Mouse (Mus musculus): ENCODE data around the gene Xpnpep2. TPM values are rescaled to one million over a fixed set of nuclear protein-coding genes. Genes with fewer than 3 reads are reported as not detected.

Gene Xpnpep2
- polyA plus RNA-seq, 1 experiment from 2014 or later = 2.6 TPM

DNA sequence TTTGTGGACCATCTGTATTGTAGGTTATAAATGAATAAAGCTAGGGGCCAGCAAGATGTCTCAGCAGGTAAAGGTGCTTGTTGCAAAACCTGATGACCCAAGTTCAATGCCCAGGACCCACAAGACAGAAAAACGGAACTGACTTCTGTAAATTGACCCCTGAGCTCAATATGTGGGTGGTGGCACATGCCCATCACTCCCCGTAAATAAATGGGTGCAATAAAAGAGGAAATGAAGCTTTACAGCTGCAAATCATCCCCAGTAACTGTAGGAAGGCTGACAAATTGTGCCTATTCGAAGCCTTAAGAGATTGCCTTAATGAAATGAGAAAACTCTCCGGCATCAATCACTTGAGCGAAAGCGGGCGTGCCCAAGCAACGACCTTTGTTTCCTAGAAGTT, 11.9 kb upstream of the Xpnpep2 start:
- no peak overlapping the region for H3K27ac ChIP-seq
- no peaks in the 10 kb centered on the region for H3K9me3 ChIP-seq (replicated peaks)
- 47% methylated on average over 8 of the region's 8 CpGs for WGBS
- H3K4me1 ChIP-seq = no peaks in the 10 kb centered on the region
- no peaks in the 10 kb centered on the region for H3K36me3 ChIP-seq
- no peak overlapping the region for H3K4me3 ChIP-seq
- peaks cover 43% of the 10 kb centered on the region for H3K27me3 ChIP-seq (ENCODE audit: low read depth, poor library complexity, severe bottlenecking)
- DNase-seq (ENCODE audit: low spot score) = no peak

DNA sequence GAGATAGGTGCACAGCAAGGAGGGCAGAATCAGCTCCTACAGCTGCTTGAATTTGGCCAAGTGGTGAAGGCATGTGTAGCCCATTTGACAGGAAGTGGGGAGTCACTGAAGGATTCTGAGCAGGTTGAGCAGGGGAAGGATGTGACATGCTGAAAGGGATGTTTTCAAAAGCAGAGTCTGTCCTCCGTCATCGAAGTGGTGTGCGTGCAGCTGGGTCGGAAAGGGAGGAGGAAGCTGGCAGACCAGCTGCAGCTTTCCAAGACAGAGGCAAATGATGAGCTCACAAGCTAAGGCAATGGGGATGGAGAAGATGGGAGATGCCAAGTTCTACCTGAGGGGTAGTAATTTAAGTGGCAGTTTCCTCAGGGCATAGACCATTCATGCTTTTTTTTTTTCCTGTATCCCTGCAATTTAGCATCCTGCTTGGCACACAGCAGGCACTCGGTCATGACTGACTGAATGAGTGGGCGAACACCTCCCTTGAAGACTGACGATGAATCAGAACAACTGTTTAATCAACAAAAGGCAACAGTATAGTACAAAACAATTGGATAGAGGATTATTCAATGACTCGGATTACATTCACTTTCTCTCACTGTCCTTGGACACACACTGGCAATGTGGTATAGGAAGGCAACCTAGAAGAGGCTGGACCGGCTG, 9.9 kb upstream of the Xpnpep2 start:
- H3K27ac ChIP-seq = no peak overlapping the region
- WGBS = 81% methylated on average over 9 of the region's 9 CpGs
- no peak overlapping the region for H3K4me3 ChIP-seq
- no peaks in the 10 kb centered on the region for H3K4me1 ChIP-seq
- H3K36me3 ChIP-seq = no peaks in the 10 kb centered on the region
- H3K27me3 ChIP-seq (ENCODE audit: low read depth, poor library complexity, severe bottlenecking) = peaks cover 45% of the 10 kb centered on the region
- no peaks in the 10 kb centered on the region for H3K9me3 ChIP-seq (replicated peaks)
- DNase-seq (ENCODE audit: low spot score) = no peak

DNA sequence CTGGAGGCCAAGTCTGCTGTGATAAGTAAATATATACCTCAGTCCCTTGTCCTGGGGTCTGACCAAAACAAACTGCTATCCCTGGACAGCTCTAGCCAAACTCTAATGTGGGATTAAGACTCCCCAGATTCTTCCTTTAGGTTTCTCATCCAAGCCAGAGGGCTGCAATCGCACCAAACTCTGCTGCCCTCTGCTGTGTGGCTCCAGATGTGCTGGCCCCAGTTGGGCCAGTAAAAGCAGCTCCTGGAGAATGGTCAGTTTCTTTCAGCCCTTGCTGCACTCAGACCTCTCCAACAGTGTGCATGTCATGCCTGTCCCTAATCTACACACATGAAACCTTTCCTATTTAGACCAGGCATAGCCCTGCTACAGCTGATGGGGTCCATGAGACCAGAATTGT, 8.7 kb upstream of the Xpnpep2 start:
- H3K27me3 ChIP-seq (ENCODE audit: low read depth, poor library complexity, severe bottlenecking) = peaks cover 49% of the 10 kb centered on the region
- no peaks in the 10 kb centered on the region for H3K4me1 ChIP-seq
- 9% methylated on average over 1 of the region's 1 CpGs for WGBS
- H3K27ac ChIP-seq = no peak overlapping the region
- H3K4me3 ChIP-seq = no peak overlapping the region
- H3K36me3 ChIP-seq = no peaks in the 10 kb centered on the region
- DNase-seq (ENCODE audit: low spot score) = no peak
- no peaks in the 10 kb centered on the region for H3K9me3 ChIP-seq (replicated peaks)

DNA sequence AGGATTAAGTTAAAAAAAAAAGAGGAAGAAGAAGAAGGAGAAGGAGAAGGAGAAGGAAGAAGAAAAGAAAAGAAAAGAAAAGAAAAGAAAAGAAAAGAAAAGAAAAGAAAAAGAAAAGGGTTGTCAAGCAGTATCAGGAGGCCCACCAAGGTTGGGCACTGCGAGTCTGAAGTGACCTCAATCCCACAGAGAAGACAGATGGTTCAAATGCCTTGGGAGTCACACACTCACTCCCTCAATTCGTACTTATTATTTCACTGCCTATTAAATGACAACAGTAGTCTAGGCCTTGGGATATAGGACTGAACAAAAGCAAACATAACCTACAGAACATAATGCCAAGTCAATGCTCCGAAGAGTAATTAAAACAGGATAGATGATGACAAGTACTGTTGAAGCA, 5.3 kb upstream of the Xpnpep2 start:
- DNase-seq (ENCODE audit: low spot score) = no peak
- WGBS = 94% methylated on average over 3 of the region's 3 CpGs
- H3K9me3 ChIP-seq (replicated peaks) = no peaks in the 10 kb centered on the region
- H3K36me3 ChIP-seq = no peaks in the 10 kb centered on the region
- H3K27me3 ChIP-seq (ENCODE audit: low read depth, poor library complexity, severe bottlenecking) = peaks cover 34% of the 10 kb centered on the region
- H3K4me3 ChIP-seq = no peak overlapping the region
- peaks cover 4% of the 10 kb centered on the region for H3K4me1 ChIP-seq
- no peak overlapping the region for H3K27ac ChIP-seq

DNA sequence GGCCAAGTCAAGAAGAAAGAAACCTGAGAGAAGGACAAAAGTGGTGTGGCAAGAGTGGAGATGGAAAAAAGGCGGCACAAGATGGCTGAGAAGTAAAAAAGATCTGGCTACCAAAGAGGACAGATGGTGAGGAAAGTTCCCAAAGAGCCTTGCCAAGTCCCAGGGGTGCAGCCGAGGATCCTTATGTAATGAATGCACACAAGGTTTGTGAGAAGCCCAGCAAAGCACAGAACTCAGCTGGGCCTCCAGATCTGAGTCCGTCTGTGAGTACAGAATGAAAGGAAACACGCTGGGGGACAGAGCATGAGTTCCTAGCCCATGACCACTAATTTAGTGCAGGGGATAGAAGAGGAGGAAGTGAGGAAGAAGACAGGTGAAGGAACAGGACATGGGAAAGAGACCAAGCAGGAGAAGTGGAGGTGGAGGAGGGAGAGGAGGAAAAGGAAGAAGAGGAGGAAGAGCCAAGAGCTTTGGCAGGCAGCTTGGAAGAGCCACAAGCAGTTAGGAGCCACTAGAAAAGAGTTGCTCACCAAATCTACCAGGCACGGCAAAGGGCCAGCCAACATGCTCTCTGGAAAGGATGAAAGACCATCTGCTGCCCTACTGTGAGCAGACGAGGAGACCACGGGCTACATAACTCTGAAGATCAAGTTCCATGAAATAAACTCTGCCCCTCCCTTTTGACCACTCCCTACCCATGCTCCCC, 3.6 kb upstream of the Xpnpep2 start:
- Histone ChIP-seq H3K9me3 (replicated peaks) (no peaks in the 10 kb centered on the region), H3K4me3 (no peak overlapping the region), H3K4me1 (peaks cover 14% of the 10 kb centered on the region), H3K36me3 (no peaks in the 10 kb centered on the region), H3K27ac (no peak overlapping the region), H3K27me3 (ENCODE audit: low read depth, poor library complexity, severe bottlenecking) (peaks cover 36% of the 10 kb centered on the region)
- 82% methylated on average over 7 of the region's 7 CpGs for WGBS
- no peak for DNase-seq (ENCODE audit: low spot score)

DNA sequence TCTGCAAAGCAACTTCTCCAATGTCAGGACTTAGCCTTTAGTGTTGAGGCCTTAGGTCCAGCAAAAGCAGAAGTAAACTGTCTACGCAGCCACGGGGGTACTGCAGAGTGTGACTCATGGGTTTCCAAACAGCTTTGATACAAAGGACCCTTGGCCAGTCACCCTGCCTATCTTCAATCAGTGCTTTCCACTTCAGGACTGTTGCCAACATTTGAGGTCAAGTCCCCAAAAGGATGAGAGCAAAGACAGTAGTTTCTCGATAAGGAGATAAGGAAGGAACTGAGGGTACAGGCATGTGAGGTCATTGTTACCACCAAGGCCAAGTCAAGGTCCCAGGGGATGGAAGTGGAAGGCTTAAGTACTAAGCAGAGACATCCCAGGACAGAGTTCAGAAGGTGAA, 2.3 kb upstream of the Xpnpep2 start:
- DNase-seq (ENCODE audit: low spot score) = no peak
- H3K27me3 ChIP-seq (ENCODE audit: low read depth, poor library complexity, severe bottlenecking) = peaks cover 31% of the 10 kb centered on the region
- no peak overlapping the region for H3K4me3 ChIP-seq
- H3K9me3 ChIP-seq (replicated peaks) = no peaks in the 10 kb centered on the region
- no peaks in the 10 kb centered on the region for H3K36me3 ChIP-seq
- peaks cover 14% of the 10 kb centered on the region for H3K4me1 ChIP-seq
- no peak overlapping the region for H3K27ac ChIP-seq
- WGBS = 91% methylated on average over 3 of the region's 3 CpGs

DNA sequence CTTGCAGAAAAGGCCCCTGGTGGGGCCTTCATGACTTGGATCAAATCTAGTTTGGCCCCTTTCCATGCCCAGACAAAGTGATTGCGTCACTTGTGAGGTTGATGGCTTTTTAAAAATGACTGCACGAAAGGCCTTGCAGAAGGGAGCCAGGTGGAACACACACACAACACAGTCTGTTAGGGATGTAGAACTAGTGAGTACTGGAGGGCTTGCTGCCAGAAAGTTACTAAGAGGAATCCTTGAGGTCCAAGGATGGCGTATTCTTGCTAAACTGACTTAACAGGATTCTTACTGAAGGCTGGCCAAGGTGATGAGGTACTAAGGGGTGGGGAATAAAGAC, 761 bp downstream of the Xpnpep2 start:
- no peak for DNase-seq (ENCODE audit: low spot score)
- Histone ChIP-seq H3K9me3 (replicated peaks) (no peaks in the 10 kb centered on the region), H3K4me3 (no peak overlapping the region), H3K36me3 (no peaks in the 10 kb centered on the region), H3K27ac (peak overlapping the region; percentile 68), H3K27me3 (ENCODE audit: low read depth, poor library complexity, severe bottlenecking) (peaks cover 35% of the 10 kb centered on the region), H3K4me1 (peaks cover 14% of the 10 kb centered on the region)
- 94% methylated on average over 3 of the region's 3 CpGs for WGBS

DNA sequence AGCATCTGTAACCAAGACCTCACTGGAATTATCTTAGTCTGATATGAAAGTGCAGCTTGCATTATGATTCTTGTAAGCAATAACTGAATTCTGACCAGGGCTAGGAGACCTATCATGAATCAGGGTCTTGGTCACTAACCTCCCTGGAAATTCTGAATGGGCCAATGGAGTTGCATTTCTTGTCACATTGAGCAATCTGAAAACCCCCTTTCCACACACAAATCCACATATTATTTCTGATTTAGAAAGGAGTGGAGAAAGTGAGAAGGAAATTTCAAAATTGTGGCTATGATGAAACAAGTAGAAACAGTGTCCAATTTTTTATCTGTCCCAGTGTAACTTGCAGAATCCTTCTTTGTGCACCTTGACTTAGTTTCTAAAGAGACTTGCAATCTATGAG, 10.8 kb downstream of the Xpnpep2 start:
- no peak overlapping the region for H3K4me3 ChIP-seq
- H3K36me3 ChIP-seq = no peaks in the 10 kb centered on the region
- H3K27ac ChIP-seq = no peak overlapping the region
- no peaks in the 10 kb centered on the region for H3K4me1 ChIP-seq
- DNase-seq (ENCODE audit: low spot score) = no peak
- no peaks in the 10 kb centered on the region for H3K9me3 ChIP-seq (replicated peaks)
- peaks cover 39% of the 10 kb centered on the region for H3K27me3 ChIP-seq (ENCODE audit: low read depth, poor library complexity, severe bottlenecking)

DNA sequence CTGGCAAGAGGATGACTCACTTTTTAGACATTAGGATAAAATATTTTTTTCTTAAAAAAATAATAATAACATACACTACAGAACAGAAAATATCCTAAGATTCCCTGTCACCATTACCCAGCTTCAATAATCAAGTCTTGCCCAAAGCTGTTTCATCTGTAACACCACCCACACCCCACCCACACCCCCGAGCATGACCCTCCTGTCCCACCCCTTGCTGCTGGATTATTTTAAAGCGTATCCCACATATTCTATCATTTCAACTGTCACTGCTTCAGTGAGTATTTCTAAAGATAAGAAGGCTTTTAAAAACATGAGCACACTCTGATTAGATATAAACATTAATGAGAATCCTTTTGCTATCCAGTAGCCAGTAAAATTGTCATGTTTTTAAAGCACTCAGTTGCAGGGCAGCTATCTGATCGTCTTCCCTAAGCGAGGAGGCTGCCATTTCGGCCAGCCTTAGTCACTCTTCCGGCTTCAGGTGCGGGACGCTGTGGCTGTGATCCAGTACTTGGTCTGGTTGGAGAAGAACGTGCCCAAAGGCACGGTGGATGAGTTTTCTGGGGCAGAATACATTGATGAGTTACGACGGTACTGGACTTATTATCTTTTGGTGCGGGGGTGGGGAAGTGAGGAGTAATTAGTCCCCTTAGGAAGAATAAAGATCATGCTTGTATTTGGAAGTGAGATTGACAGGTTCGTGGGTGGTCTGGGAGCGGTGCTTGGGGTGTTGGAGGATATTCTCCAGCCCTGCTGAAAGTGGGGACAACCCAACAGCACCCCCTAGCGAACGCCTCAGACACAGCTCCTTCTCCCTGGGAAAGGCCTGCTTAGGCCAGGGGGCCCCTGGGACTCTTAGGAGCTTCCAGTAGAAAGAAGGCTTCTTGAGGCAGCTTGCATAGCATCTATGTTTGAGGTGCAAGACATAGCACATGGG, 15.9 kb downstream of the Xpnpep2 start:
- H3K27me3 ChIP-seq (ENCODE audit: low read depth, poor library complexity, severe bottlenecking) = peaks cover 32% of the 10 kb centered on the region; the same call in 1 of the 2 replicates
- H3K4me1 ChIP-seq = 0 out of 2 replicates have a peak, but pooled peaks cover 2% of the 10 kb centered on the region
- peak; percentile 67 for DNase-seq (ENCODE audit: low spot score)
- H3K36me3 ChIP-seq = no peaks in the 10 kb centered on the region
- H3K27ac ChIP-seq = no peak overlapping the region
- no peak overlapping the region for H3K4me3 ChIP-seq
- no peaks in the 10 kb centered on the region for H3K9me3 ChIP-seq (replicated peaks)
- 24% methylated on average over 17 of the region's 17 CpGs for WGBS

DNA sequence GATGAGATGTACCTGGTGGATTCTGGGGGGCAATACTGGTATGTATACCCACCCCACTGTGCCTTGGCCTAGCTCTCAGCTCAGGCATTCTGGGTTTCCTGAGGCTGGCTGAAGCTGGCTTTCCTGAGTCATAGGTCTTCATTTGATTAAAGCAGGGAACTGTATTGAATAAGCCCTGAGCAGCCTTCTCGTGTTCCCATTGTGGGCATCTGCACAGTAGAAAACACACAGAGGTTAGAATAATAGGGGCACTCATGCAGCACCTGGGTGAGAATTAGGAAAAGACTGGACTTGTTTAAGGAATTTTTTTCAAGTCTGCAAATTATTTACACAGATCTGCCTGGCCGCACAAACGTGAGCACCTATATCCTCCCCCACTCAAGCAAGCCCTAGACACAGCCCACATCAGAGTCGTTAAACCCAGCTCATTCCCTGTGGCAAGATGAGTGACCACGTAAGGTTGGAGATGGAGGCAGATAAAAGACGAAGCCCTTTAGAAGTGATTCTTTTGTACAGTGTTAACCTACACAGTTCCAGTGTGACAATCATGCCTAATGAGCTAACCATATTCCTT, 18.5 kb downstream of the Xpnpep2 start:
- WGBS = 85% methylated on average over 6 of the region's 6 CpGs
- H3K4me1 ChIP-seq = 0 out of 2 replicates have a peak, but pooled peaks cover 2% of the 10 kb centered on the region
- peaks cover 28% of the 10 kb centered on the region; the same call in 1 of the 2 replicates for H3K27me3 ChIP-seq (ENCODE audit: low read depth, poor library complexity, severe bottlenecking)
- no peak for DNase-seq (ENCODE audit: low spot score)
- H3K27ac ChIP-seq = no peak overlapping the region
- H3K4me3 ChIP-seq = no peak overlapping the region
- H3K36me3 ChIP-seq = no peaks in the 10 kb centered on the region
- H3K9me3 ChIP-seq (replicated peaks) = no peaks in the 10 kb centered on the region

DNA sequence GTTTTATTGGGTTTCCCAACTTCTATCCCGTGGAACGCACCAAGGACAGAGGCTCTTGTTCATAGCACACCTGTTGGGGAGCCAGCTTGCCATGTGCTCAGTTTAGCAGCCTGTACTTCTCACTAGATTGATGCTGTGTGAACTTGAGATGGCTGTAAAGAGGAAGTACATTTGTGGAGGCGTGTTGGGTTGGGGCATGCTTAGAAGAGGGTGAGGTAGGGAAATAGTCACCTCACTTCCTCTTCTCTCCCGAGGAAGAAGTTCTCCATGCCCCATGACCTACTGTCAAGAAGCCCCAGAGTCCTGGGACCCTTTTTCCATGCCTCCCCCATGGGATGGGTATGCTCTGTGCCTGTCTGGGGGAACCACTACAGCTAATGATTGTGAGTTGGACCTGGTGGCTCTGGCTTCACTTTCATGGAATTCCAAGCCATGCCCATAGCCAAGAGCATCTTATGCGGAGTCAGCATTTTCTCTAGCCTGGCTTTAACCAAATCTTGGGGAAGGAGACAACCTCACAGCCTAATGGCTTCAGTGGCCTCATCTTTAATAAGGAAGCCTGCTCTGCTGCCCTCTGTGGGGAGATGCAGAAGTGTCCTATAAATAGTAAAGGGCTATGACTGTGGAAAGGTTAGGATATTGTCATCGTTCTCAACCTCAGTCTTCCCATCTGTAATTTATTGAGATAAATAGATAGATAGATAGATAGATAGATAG, 19.1 kb downstream of the Xpnpep2 start:
- H3K36me3 ChIP-seq = no peaks in the 10 kb centered on the region
- no peak for DNase-seq (ENCODE audit: low spot score)
- no peak overlapping the region for H3K4me3 ChIP-seq
- no peaks in the 10 kb centered on the region for H3K9me3 ChIP-seq (replicated peaks)
- 80% methylated on average over 6 of the region's 6 CpGs for WGBS
- H3K27ac ChIP-seq = no peak overlapping the region
- H3K4me1 ChIP-seq = 0 out of 2 replicates have a peak, but pooled peaks cover 2% of the 10 kb centered on the region
- peaks cover 24% of the 10 kb centered on the region; the same call in 1 of the 2 replicates for H3K27me3 ChIP-seq (ENCODE audit: low read depth, poor library complexity, severe bottlenecking)

DNA sequence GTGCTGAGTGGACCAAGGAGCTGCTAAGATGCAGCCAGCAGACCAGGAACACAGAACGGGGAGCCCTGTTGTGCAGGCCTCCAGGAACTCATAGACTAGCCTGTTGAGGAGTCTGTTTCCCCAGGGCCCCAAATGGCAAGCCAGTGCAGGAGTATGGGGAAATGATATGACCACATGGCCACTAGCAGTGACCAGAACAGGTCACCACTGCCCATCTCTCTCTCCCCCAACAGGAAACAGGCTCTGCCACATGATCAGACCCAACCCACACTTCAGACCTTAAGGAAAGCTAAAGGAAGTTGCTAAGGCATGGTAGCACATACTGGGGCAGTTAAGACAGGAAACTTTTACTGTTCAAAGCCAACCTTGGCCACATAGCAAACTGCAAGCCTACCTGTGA, 20.6 kb downstream of the Xpnpep2 start:
- H3K4me1 ChIP-seq = 0 out of 2 replicates have a peak, but pooled peaks cover 2% of the 10 kb centered on the region
- H3K27ac ChIP-seq = no peak overlapping the region
- no peak for DNase-seq (ENCODE audit: low spot score)
- H3K27me3 ChIP-seq (ENCODE audit: low read depth, poor library complexity, severe bottlenecking) = peaks cover 22% of the 10 kb centered on the region; the same call in 1 of the 2 replicates
- H3K4me3 ChIP-seq = no peak overlapping the region
- H3K9me3 ChIP-seq (replicated peaks) = no peaks in the 10 kb centered on the region
- 80% methylated on average over 1 of the region's 1 CpGs for WGBS
- no peaks in the 10 kb centered on the region for H3K36me3 ChIP-seq

Data from limb, embryonic 10.5 days (tissue).